Mouse (Mus musculus): ENCODE measurements at regions not wholly inside any gene's neighbourhood (a gene's known extent, or its start where the extent isn't known, plus 50 kb on each side); places are given as distances from the start of the nearest gene placed in this dataset.

DNA sequence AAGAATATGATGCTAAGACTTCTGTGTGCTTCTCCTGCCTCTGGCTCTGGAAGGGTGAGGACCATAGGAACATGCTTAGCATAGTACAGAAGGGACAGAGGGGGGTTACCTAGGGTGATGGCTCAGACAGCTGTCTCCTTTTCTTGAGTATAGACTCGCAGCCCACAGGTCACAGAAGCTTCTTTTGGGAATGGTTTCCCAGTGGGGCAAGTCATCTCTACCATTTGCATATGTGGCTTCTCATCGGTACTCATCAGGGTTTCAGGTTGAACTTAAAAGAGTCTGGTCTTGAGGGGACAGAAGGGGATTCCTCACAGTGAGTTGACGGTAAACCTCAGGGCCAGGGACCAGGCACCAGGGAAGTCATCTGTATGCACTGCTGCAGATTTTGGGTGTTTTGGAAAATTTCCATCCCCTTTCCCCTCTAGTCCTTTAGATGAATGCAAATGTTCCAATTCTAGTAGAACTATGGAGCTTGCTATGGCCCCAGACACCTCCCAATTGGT is 223.4 kb upstream of the Id2 start:
- TF ChIP-seq CTCF (conservative IDR thresholded peaks at IDR 0.05; ENCODE audit: low read length): no peak
- no peak for TF ChIP-seq NANOG (IDR thresholded peaks at IDR 0.05; ENCODE audit: borderline replicate concordance, low read length)
- TF ChIP-seq POU5F1 (IDR thresholded peaks at IDR 0.05; ENCODE audit: borderline replicate concordance, low read length): no peak
